20 mouse cellular contexts compared by ENCODE assay signal in genomic region chr19:46563603-46564002, GRCm38 (mm10). TPM values are rescaled to one million over a fixed set of nuclear protein-coding genes. Genes with fewer than 3 reads are reported as not detected.
DNase-seq lines count a peak whose midpoint lies in the region; ATAC-seq and TF ChIP-seq lines count a peak whose summit lies in the region.
"Had no signal": no experiment of that assay in that cellular context is flagged by ENCODE, and none has a peak within 500 bp of the region (broad histone marks: within the 10 kb centered on the region; RNA-seq: fewer than 3 reads in every experiment).

No protein-coding gene starts in this region.

- H3K9ac ChIP-seq in heart, embryonic 11.5 days (ENCODE audit: low read depth, low read length) = no peak overlapping the region
- no peak overlapping the region for H3K9ac ChIP-seq in heart, postnatal 0 days (replicated peaks; ENCODE audit: low read depth, low read length)
- H3K9ac ChIP-seq: embryonic facial prominence, embryonic 15.5 days; hindbrain, embryonic 13.5 days; liver, embryonic 15.5 days had no signal

- H3K4me1 ChIP-seq in cerebellum, adult 2 months (ENCODE audit: control insufficient read depth, insufficient read depth, low read length) = peaks cover 24% of the 10 kb centered on the region
- peaks cover 17% of the 10 kb centered on the region for H3K4me1 ChIP-seq in heart, embryonic 11.5 days (ENCODE audit: control insufficient read depth, insufficient read depth, low read length)
- peaks cover 4% of the 10 kb centered on the region; the same call in 1 of the 2 replicates for H3K4me1 ChIP-seq in heart, postnatal 0 days (ENCODE audit: control insufficient read depth, insufficient read depth)

- TF ChIP-seq EP300 in heart, postnatal 0 days (IDR thresholded peaks at IDR 0.05; ENCODE audit: low read depth) = no peak

- H3K4me3 ChIP-seq in cerebellum, adult 2 months (replicated peaks; ENCODE audit: insufficient read depth, low read depth, low read length) = no peak overlapping the region
- no peak overlapping the region for H3K4me3 ChIP-seq in heart, embryonic 11.5 days (ENCODE audit: low read depth, low read length)
- no peak overlapping the region for H3K4me3 ChIP-seq in heart, postnatal 0 days (ENCODE audit: low read depth, low read length)
- H3K4me3 ChIP-seq: embryonic facial prominence, embryonic 15.5 days; hindbrain, embryonic 13.5 days; liver, embryonic 15.5 days had no signal

- intact Hi-C loops in heart, postnatal 36 days (cut with DNase I) = loop anchor here (2.0 to 5.0 kb wide), 2 partner anchors 59 to 166 kb away; partner anchors contain the start of genes Actr1a and Sufu

- TF ChIP-seq POLR2A in cerebellum, adult 2 months (IDR thresholded peaks at IDR 0.05; ENCODE audit: borderline replicate concordance, insufficient read depth, low read length) = no peak

- ATAC-seq in heart, embryonic 11.5 days (replicated peaks; ENCODE audit: insufficient number of reproducible peaks, low FRiP score, low TSS enrichment) = no peak
- ATAC-seq in heart, postnatal 0 days (ENCODE audit: insufficient read depth, low read depth) = peak; percentile 61
- ATAC-seq: forebrain, embryonic 14.5 days; lung, postnatal 0 days had no signal

- peak overlapping the region; percentile 74 for H3K27ac ChIP-seq in cerebellum, adult 2 months (ENCODE audit: insufficient read depth, low read length)
- 0 out of 2 replicates have a peak overlapping the region, but pooled peaks have one; percentile 50 for H3K27ac ChIP-seq in heart, embryonic 11.5 days (ENCODE audit: low read depth, low read length)
- H3K27ac ChIP-seq in heart, postnatal 0 days (ENCODE audit: low read depth) = peak overlapping the region; percentile 66
- H3K27ac ChIP-seq: embryonic facial prominence, embryonic 15.5 days; hindbrain, embryonic 13.5 days; liver, embryonic 15.5 days; macrophage had no signal

- no peaks in the 10 kb centered on the region; the same call in 1 of the 2 replicates for H3K36me3 ChIP-seq in heart, embryonic 11.5 days (ENCODE audit: control insufficient read depth, insufficient read depth, low read length)
- no peaks in the 10 kb centered on the region for H3K36me3 ChIP-seq in heart, postnatal 0 days (replicated peaks; ENCODE audit: control insufficient read depth, insufficient read depth, low read length)
- H3K36me3 ChIP-seq: embryonic facial prominence, embryonic 15.5 days; liver, embryonic 15.5 days had no signal

- H3K27me3 ChIP-seq in cerebellum, adult 2 months (ENCODE audit: control insufficient read depth, insufficient read depth, low read length) = no peaks in the 10 kb centered on the region
- H3K27me3 ChIP-seq in heart, embryonic 11.5 days (ENCODE audit: control insufficient read depth, insufficient read depth, low read length) = no peaks in the 10 kb centered on the region
- H3K27me3 ChIP-seq in heart, postnatal 0 days (ENCODE audit: control insufficient read depth, insufficient read depth, low read length) = no peaks in the 10 kb centered on the region
- H3K27me3 ChIP-seq: embryonic facial prominence, embryonic 15.5 days; hindbrain, embryonic 13.5 days; liver, embryonic 15.5 days had no signal

- no peak for TF ChIP-seq CTCF in cerebellum, adult 2 months (IDR thresholded peaks at IDR 0.05; ENCODE audit: borderline replicate concordance, insufficient read depth, low read depth, low read length)
- no peak for TF ChIP-seq CTCF in heart, postnatal 0 days (IDR thresholded peaks at IDR 0.05; ENCODE audit: low read depth)

- H3K4me2 ChIP-seq in heart, embryonic 11.5 days = no peak overlapping the region
- no peak overlapping the region for H3K4me2 ChIP-seq in heart, postnatal 0 days (ENCODE audit: low read depth, low read length)
- H3K4me2 ChIP-seq: embryonic facial prominence, embryonic 15.5 days; hindbrain, embryonic 13.5 days; liver, embryonic 15.5 days had no signal

- no peaks in the 10 kb centered on the region for H3K9me3 ChIP-seq in heart, embryonic 11.5 days (replicated peaks; ENCODE audit: control insufficient read depth, low read length)
- H3K9me3 ChIP-seq in heart, postnatal 0 days (replicated peaks; ENCODE audit: control insufficient read depth, low read length) = no peaks in the 10 kb centered on the region
- H3K9me3 ChIP-seq: embryonic facial prominence, embryonic 15.5 days; hindbrain, embryonic 13.5 days; liver, embryonic 15.5 days had no signal

- WGBS in cerebellum, adult 2 months = 57% methylated on average over 4 of the region's 4 CpGs
- WGBS in heart, embryonic 11.5 days (ENCODE audit: insufficient replicate concordance) = 67% methylated on average over 4 of the region's 4 CpGs
- 62% methylated on average over 4 of the region's 4 CpGs for WGBS in heart, postnatal 0 days

- peak in 1 of 2 experiments; percentile 23 for DNase-seq in cerebellum, adult 2 months
- DNase-seq in cerebellum, postnatal 10 days = no peak
- DNase-seq in heart, adult 18-20 months = no peak
- peak; percentile 28 for DNase-seq in heart, postnatal 0 days (ENCODE audit: low spot score)
- no peak for DNase-seq in heart, postnatal 36 days
- DNase-seq in retina, embryonic 14.5 days (ENCODE audit: low spot score) = peak; percentile 12
- no peak for DNase-seq in kidney, adult 8-10 months
- DNase-seq: adrenal gland, postnatal 14 days; kidney, adult 11 months; layer of hippocampus, adult 9-11 months; right cerebral cortex, postnatal 14 days; spleen, adult 18-20 months; thymus, postnatal 14 days had no signal

RNA-seq across cellular contexts. Expression of gene Arl3, which starts 9.4 kb away (rescaled TPM):
- 205 and 227 TPM in 2 replicates for polyA plus RNA-seq in cerebellum, adult 2 months (2012; rRNA removed)
- 67.5 and 83.5 TPM in 2 replicates for polyA plus RNA-seq in heart, embryonic 11.5 days (2014; fragmentation: Nextera tagmentation; extraction: Ambion mirVana)
- total RNA-seq in heart, adult 18-20 months (2021) = 10 to 100 TPM; 34.6 to 38.1 TPM
- total RNA-seq in heart, postnatal 0 days (2014; rRNA removed; ENCODE audit: low replicate concordance) = 37.2 and 38.2 TPM in 2 replicates
- 79.5 and 80.6 TPM in 2 replicates for polyA plus RNA-seq in heart, postnatal 0 days (2015; fragmentation: Nextera tagmentation; extraction: Ambion mirVana)
- total RNA-seq in heart, postnatal 36 days (2021) = 10 to 100 TPM; 38.5 to 40.4 TPM

RNA-seq across cellular contexts. Expression of gene Sfxn2, which starts 9.6 kb away (rescaled TPM):
- 7.0 and 7.7 TPM in 2 replicates for polyA plus RNA-seq in cerebellum, adult 2 months (2012; rRNA removed)
- 8.1 and 10.5 TPM in 2 replicates for polyA plus RNA-seq in heart, embryonic 11.5 days (2014; fragmentation: Nextera tagmentation; extraction: Ambion mirVana)
- 1 to 10 TPM; 2.0 to 2.8 TPM for total RNA-seq in heart, adult 18-20 months (2021)
- 4.2 and 5.9 TPM in 2 replicates for total RNA-seq in heart, postnatal 0 days (2014; rRNA removed; ENCODE audit: low replicate concordance)
- 4.6 and 5.1 TPM in 2 replicates for polyA plus RNA-seq in heart, postnatal 0 days (2015; fragmentation: Nextera tagmentation; extraction: Ambion mirVana)
- 1 to 10 TPM; 3.1 to 3.5 TPM for total RNA-seq in heart, postnatal 36 days (2021)

RNA-seq across cellular contexts. Expression of gene Wbp1l, which starts 35.3 kb away (rescaled TPM):
- 24.9 and 28.3 TPM in 2 replicates for polyA plus RNA-seq in cerebellum, adult 2 months (2012; rRNA removed)
- 41.5 and 45.9 TPM in 2 replicates for polyA plus RNA-seq in heart, embryonic 11.5 days (2014; fragmentation: Nextera tagmentation; extraction: Ambion mirVana)
- total RNA-seq in heart, adult 18-20 months (2021) = 10 to 100 TPM; 46.9 to 60.7 TPM
- 72.8 and 89.7 TPM in 2 replicates for total RNA-seq in heart, postnatal 0 days (2014; rRNA removed; ENCODE audit: low replicate concordance)
- polyA plus RNA-seq in heart, postnatal 0 days (2015; fragmentation: Nextera tagmentation; extraction: Ambion mirVana) = 34.4 and 36.4 TPM in 2 replicates
- 10 to 100 TPM; 51.2 to 59.1 TPM for total RNA-seq in heart, postnatal 36 days (2021)

Comparison
In these comparisons a context has a peak if more than half of its experiments do, and no peak if none do; other contexts are left out.
1. DNase-seq: peak in heart, postnatal 0 days (single experiment) and retina, embryonic 14.5 days (single experiment); none in cerebellum, postnatal 10 days (0 of 2), heart, adult 18-20 months (0 of 2), heart, postnatal 36 days (0 of 2) and kidney, adult 8-10 months (0 of 2).
2. Peak in every context shown above with its lines, with median percentiles within 50 percentile points of each other: H3K27ac ChIP-seq.